Mouse (Mus musculus) retina, embryonic 14.5 days (tissue): ENCODE data around the gene Jade2.

Experiments
- DNase-seq: peaks from one replicate; pipeline ENCODE4 v3.0.0-alpha.2; 2015; ENCODE audit warnings: low spot score

The Jade2 gene

DNA sequence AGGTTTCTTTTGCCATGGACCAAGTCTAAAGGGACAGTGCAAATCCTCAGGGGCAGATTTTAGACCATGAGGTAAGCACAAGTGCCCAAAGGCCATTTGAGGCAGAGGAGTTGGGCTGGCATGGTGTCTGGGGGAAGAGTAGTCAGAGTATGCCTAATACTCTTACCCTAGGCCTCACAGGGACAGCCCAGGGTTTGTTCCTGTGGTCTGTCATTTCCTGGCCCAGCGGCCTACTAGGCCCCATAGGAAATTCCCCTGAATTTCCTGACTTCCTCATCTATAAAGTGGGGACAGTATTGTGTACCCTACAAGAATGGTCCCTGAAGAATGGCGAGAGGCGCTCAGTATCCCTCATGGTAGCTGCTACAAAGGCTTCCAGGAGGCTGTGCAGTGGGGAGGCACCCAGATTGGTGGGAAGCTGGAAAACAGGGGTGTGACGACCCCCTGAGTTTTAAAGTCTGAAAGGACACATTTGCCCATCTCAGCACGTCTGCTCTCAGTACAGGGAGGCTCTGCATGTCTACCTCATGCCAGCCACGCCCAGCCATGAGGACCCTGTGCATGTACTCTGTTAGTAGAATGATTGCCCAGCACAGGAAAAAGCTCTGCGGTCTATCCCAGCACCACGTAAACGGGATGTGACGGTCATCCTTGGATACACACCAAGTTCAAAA, 23.9 kb downstream of the Jade2 start:
- DNase-seq, result no peak

GRCm38 (mm10) chr11:51832992-51833391, 24.5 kb downstream of the Jade2 start:
- DNase-seq, result peak; percentile 15

GRCm38 (mm10) chr11:51831962-51832909, 25.2 kb downstream of the Jade2 start:
- peak; percentile 7 for DNase-seq

- DNase-seq, result no peak
Observed at GRCm38 (mm10) chr11:51824867-51825424, 32.5 kb downstream of the Jade2 start.

DNA sequence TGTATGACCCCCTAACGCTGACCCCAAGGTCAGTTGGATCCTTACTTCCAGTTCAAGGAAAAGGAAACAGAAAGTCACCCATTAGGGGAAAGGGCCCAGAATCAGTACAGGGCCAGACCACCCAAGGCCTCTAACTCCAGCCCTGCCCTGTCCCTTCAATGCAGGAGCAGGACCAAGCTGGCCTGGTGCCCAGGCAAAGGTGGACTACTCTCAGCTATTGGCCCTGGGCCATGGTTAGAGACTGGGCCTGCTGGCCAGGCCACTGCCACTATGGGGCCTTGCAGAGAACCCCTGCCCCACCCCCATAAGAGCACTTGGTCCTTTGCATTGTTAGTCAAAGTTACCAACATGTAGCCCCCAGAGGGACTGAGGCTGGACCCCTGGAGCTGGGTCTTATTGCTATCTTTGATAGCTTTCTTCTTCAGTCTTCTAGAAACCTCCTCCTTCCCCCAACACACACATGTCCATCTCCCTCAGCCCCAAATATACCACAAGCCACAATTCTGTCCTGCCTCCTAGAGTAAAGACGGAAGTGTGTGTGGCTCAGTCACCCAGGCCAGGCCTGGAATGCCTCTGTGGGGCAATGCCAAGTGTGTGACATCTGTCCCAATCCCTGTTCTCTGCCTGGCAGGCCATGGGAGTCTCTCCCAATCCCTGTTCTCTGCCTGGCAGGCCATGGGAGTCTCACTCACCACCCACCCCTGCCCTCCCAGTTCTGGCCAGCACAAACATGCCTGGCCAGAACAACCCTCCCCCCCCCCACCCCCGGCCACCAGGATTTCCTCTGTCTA, 33.3 kb downstream of the Jade2 start:
- no peak for DNase-seq

GRCm38 (mm10) chr11:51823271-51823670, 34.2 kb downstream of the Jade2 start:
- DNase-seq, result no peak

DNA sequence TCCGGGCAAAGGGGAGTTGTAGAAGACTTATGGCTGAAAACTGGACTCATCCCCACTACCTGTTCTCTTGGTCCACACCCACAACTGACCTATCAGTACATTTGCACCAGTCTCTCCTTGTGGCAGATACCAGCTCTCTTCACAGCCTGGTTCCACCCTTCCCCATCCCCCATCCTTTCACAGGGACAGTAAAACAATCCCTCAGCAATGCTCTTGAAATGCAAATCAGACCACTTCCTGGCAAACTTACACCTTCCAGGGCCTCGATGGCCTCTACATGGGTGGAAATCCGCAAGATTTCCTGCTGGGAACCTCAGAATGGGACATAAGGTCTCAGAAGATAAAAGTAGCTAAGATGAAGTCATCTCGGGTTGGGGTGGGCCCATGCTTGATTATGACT, 34.7 kb downstream of the Jade2 start:
- no peak for DNase-seq

DNA sequence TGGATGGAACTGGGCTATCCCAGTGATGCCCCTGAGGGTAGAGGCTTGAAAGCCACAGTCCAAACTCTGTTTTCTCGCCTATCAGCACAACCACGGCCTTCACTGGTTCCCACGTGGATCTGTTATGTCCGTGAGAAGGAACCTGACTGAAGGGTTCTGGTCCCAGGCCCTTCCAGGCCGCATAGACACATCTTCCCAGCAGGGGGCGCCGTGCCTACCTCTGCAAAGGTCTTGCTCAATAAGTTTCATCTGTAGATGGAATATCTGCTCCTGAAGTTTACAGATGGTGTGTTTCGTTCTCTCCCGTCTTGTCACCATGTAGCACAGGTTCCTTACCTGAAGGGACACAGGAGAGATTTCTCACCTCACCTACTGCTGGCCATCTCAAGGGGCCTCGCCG, 36.6 kb downstream of the Jade2 start:
- DNase-seq, result peak; percentile 85

DNA sequence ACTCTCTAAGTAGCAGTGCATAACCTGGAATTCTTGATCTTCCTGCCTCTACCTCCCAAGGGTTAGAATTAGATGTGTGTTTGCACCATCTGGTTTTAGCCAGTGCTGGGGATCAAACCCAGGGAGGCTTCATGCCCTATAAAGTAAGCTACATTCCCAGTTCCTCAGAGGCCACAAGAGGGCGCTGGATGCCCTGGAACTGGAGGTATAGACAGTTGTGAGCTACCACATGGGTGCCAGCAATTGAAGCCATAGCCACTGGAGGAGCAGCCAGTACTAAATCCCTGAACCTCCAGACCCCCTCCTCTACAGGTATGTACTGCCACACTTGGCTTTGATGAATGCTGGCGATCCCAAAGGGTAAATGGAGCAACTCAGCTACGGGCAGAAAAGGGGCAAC, 37.5 kb downstream of the Jade2 start:
- peak; percentile 49 for DNase-seq

- DNase-seq, result no peak
Observed at GRCm38 (mm10) chr11:51818837-51819236, 38.6 kb downstream of the Jade2 start.

GRCm38 (mm10) chr11:51817756-51818155, 39.7 kb downstream of the Jade2 start:
- DNase-seq, result peak; percentile 93

GRCm38 (mm10) chr11:51812022-51812546, 45.4 kb downstream of the Jade2 start:
- no peak for DNase-seq

- DNase-seq, result no peak
Observed at GRCm38 (mm10) chr11:51811230-51811629, 46.2 kb downstream of the Jade2 start.

DNA sequence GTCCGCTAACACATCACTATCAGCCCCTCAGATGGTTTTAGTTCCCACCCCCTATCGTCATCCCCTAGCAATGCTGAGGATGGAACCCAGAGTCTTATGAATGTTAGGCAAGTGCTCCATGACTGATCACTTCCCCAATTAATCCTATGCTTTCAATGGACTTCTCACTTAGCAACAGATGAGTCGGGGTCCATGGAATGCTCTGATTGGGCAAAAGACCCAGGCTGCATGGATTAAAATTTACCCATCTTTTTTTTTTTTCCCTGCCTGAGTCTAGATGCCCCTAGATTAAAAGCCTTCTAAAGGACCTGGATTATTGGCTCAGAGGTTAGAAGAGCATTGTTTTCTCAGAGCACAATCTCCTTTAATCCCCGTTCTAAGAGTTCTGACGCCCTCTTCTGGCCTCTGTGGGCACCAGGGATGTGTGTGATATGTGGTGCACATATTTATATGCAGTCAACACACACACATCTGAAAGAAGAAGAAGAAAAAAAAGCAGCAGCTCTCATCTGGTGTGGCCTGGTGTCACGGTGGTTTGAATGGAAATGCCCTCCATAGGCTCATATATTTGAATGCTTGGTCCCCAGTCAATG, 47.7 kb downstream of the Jade2 start:
- peak; percentile 61 for DNase-seq

DNA sequence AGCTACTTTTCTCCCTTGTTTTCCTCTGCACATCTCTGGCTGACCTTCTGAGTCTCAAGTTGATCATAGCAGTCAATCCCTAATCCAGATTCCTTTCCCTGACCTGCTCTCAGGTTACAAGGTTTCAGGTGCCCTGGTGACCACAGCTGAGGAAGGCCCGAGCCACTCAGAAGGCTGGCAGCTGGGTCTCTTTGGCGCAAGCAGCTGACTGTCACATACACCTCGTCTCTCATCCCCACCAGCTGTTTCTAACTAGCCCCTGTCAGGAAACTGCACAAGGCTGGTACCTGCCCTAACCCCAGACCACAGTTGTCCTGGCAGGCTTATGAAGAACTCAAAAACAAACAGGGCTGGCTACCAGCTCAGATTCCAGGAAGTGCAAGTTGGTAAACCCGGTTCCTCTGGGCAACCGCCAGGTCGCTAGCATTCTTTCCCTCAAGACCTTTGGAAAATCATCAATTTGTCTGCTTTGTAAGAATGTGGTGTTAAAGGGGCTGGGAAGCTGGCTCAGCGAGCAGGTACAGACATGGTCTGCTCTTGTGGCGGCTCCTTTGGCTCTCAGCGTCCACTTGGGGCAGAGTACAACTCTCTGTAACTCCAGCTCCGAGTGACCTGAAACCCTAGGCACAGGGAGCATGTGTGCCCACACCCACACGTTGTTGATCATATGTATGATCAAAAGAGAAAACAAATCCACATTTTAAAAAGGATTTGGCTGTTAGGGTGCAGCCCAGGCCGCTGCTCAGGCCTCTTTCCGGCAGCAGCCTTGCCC, 50.2 kb downstream of the Jade2 start:
- DNase-seq, result no peak

DNA sequence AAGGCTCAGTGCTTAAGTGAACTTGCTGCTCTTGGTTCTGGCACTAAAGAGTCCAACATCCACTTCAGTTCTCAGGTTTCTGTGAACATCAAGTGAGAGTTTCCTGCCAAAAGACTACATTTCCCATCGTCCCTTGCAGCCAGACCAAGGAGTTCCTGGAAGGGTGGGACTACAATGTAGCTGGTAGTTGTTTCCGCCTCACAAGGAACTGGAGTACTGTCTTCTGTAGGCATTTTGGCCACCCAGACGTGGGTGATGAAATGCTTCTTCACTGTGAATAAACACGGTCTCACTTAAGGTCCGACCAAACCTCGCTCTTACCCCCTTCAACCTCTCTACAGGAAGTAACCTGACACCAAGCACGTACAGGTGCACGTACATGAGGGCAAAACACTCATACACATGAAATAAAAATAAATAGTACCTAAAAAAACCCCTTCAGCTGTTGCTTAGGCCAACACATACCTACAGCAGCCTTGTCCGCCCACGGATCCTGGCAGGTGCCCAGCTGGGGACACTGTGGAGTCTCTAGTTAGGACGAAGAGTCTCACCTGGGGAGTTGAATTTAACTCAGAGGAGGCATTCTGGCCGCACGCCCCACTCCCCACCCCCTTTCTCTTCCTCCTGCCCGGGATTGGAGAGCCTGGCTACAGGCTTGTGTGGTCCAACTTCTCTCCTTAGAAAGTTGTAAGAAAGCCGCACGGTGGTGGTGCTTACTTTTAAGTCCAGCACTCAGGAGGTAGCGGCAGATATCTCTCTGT, 52.1 kb downstream of the Jade2 start:
- DNase-seq, result peak; percentile 83

- no peak for DNase-seq
Observed at GRCm38 (mm10) chr11:51800634-51801325, 56.7 kb downstream of the Jade2 start.

DNA sequence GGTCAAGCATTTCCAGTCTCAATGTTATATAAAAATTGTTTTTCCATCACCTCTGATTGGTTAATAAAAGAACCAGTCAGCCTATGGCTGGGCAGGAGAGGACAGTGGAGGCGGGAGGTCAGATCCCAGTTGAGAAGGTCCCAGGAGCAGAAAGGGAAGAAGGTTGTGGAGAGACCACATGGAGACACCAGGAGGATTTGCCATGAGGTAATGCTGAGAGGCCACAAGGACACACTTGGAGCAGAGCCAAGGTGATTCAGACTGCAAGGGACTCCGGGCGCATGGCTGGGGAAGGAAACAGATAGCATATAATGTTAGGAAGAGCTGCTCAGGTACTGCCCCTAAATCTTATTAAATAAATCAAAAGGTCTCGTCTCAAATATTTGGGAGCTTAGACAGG, 61.2 kb downstream of the Jade2 start:
- DNase-seq, result no peak

DNA sequence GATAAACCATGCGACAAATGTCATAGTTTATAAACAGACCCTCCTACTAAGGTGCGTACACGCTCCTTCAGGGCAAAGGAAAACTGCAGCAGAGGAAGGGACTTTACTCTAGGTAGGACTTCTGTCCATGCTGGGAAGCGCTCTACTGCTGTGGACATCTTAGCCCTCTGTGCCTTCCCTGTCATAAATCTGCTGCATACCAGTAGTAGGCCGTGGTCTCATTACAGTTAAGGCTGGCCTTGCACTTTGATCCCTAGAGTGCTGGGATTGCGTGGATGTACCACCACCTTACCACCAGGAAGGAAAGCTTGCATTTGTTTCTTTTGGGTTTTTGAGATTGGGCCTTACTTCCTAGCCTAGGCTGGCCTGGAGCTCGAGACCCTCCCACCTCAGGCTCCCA, 66.8 kb downstream of the Jade2 start:
- no peak for DNase-seq
